Mouse (Mus musculus) heart, embryonic 10.5 days (tissue): ENCODE measurements around the gene Ech1. TPM values are rescaled to one million over a fixed set of nuclear protein-coding genes. Genes with fewer than 3 reads are reported as not detected.

Experiments used
- DNase-seq: peaks from one replicate; pipeline ENCODE4 v3.0.0-alpha.2; 2017; ENCODE audit warnings: low spot score
- H3K27ac ChIP-seq: fragments of 300-500 bp; sonication (generic); 2 replicates; pipeline ENCODE4 v1.5.1; 2016; ENCODE audit warnings: mild to moderate bottlenecking
- H3K27me3 ChIP-seq: fragments of 300-500 bp; sonication (generic); 2 replicates; pipeline ENCODE4 v1.6.1; 2016; ENCODE audit warnings: mild to moderate bottlenecking; ENCODE audit not compliant: poor library complexity, insufficient read depth, severe bottlenecking
- H3K36me3 ChIP-seq: fragments of 300-500 bp; sonication (generic); 2 replicates; pipeline ENCODE4 v1.6.1; 2016; ENCODE audit warnings: mild to moderate bottlenecking, moderate library complexity
- H3K4me1 ChIP-seq: fragments of 300-500 bp; sonication (generic); 2 replicates; pipeline ENCODE4 v1.6.1; 2016; ENCODE audit warnings: mild to moderate bottlenecking
- H3K4me3 ChIP-seq: fragments of 300-500 bp; sonication (generic); 2 replicates; pipeline ENCODE4 v1.5.1; 2016; ENCODE audit warnings: mild to moderate bottlenecking, moderate library complexity
- H3K9me3 ChIP-seq: fragments of 300-500 bp; sonication (generic); 2 replicates; pipeline ENCODE4 v1.6.1; 2016; ENCODE audit warnings: mild to moderate bottlenecking, moderate library complexity
- WGBS: fragments of 180-500 bp; shearing (Covaris S2); methylation state at CpG from one replicate; pipeline ENCODE4 v1.1.7; 2016; 5-methylcytosine and 5-hydroxymethylcytosine counted together
- polyA plus RNA-seq: library from polyadenylated mRNA; unstranded; fragments of >200 nt; fragmentation: Nextera tagmentation; extraction: Ambion mirVana; gene quantifications from 2 replicates; pipeline ENCODE4 v1.2.1, GENCODE M21; 2016

The Ech1 gene
- 118 and 136 TPM in 2 replicates for polyA plus RNA-seq

DNA sequence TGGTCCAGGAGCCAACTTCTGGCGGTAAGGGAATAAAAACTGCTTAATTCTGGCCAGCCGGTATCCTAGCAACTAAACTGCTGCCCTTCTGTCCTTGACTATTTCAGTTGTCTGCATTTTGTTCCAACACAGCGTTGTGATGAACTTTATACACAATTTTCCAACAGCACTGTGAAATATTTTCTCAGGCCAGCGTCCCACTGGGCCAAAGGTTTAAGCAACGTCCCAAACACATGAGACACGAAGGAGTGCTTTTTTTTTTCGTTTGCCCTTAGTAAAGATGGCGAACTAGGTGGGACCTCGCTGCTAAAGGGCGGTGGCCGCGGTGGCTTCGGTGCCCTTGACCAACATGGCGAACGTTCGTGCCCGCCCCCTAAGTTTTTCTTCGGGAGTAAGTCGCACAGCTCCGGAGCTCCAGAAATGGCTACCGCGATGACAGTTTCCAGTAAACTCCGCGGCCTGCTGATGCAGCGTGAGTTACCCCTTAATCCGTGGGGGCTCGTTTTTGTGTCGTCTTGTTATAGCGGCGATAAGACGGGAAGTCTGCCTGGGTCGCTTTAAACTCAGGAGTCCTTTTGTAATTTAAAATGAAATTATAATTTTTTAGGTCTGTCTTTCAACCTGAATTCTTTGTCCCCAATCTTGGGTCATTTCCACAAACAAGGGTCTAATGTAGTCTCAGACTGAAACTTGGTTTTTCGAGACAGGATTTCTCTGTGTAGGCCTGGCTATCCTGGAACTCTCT is at the start of gene Ech1:
Ech1 (plus strand) TSS at position 277 of the 745 bp plus-strand sequence.
- Histone ChIP-seq H3K4me1 (peaks cover 28% of the 10 kb centered on the region), H3K9me3 (no peaks in the 10 kb centered on the region), H3K27me3 (no peaks in the 10 kb centered on the region), H3K27ac (peak within 1 kb of the TSS; percentile 90), H3K36me3 (peaks cover 41% of the 10 kb centered on the region), H3K4me3 (peak within 1 kb of the TSS; percentile 60)
- WGBS: 3% methylated on average over 33 of the region's 33 CpGs
- DNase-seq: peak; percentile 95

DNA sequence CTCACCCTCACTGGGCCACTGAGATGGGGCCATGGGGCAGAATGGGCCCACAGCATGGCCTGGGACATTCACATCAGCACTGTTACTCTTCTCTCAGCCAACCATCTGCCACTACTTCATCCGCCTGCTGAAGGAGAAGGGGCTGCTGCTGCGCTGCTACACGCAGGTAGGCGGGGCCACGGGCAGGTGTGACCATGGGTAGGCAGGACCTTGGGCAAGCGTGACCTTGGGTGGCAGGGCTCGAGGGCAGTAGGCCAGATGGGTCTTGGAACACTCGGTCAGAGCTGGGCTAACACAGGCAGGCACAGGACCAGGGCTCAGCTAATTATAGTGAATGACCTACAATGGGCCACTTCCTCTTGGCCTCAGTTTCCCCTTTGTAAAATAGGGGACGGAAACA is 46.2 kb upstream of the Ech1 start:
- Histone ChIP-seq H3K9me3 (no peaks in the 10 kb centered on the region), H3K4me3 (no peak overlapping the region), H3K27ac (no peak overlapping the region), H3K36me3 (peaks cover 29% of the 10 kb centered on the region), H3K27me3 (no peaks in the 10 kb centered on the region), H3K4me1 (peaks cover 23% of the 10 kb centered on the region)
- 82% methylated on average over 9 of the region's 9 CpGs for WGBS
- DNase-seq: no peak

DNA sequence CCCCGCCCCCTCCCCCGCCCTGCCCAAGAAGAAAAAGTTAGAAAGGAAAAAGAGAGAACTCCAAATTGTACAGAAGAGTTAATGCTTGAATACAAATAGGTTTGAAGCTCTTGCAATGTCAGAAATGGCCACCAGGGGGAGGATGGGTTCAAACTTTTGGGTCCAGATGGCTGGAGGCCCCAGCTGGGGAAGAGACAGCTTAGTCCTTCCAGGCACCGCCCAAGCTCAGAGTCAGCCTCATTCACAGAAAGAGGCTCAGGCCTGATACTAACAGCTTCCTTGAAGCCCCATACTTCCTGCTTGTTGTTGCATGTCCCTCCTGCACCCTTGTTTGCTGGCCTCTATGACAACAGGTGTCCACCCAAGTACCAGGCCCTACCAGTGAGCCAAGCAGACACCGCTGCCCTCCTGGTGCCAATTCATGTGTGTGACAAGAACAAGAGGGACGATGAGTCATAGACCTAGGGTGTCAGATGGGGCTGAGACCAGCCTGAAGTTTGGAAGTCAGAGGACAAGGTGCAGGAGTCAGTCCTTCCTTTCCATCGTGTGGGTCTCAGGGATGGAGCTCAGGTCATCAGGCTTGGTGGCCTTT is 44.9 kb upstream of the Ech1 start:
- H3K27ac ChIP-seq: peak overlapping the region; percentile 67; the same call in 1 of the 2 replicates
- peak; percentile 86 for DNase-seq
- WGBS: 48% methylated on average over 6 of the region's 6 CpGs
- no peaks in the 10 kb centered on the region for H3K27me3 ChIP-seq
- no peak overlapping the region for H3K4me3 ChIP-seq
- H3K4me1 ChIP-seq: peaks cover 28% of the 10 kb centered on the region
- peaks cover 24% of the 10 kb centered on the region; the same call in 1 of the 2 replicates for H3K36me3 ChIP-seq
- no peaks in the 10 kb centered on the region for H3K9me3 ChIP-seq

DNA sequence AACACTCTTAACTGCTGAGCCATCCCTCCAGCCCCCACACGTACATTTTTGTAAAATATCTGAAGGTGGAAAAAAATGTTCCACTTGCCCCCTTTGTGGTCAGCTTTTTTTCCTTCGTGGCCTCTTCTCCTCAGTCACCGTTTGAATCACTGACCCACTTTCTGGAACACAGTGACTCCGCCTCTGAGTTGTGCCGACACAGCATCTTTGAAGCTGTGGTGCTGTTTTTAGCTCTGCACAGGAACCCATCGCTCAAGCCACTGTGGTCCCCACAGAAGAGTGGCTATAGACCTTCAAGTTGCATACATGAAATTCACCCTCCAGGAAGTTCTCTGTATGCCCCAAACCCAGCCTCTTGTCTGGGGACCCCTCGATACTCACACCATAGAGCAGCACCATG is 44.2 kb upstream of the Ech1 start:
- Histone ChIP-seq H3K27me3 (no peaks in the 10 kb centered on the region), H3K4me1 (peaks cover 28% of the 10 kb centered on the region), H3K27ac (no peak overlapping the region), H3K4me3 (no peak overlapping the region), H3K9me3 (no peaks in the 10 kb centered on the region), H3K36me3 (peaks cover 21% of the 10 kb centered on the region)
- no peak for DNase-seq
- WGBS: 72% methylated on average over 7 of the region's 7 CpGs

GRCm38 (mm10) chr7:28781261-28781663 is 43.8 kb upstream of the Ech1 start:
- Histone ChIP-seq H3K4me1 (peaks cover 28% of the 10 kb centered on the region), H3K27ac (no peak overlapping the region), H3K9me3 (no peaks in the 10 kb centered on the region), H3K27me3 (no peaks in the 10 kb centered on the region), H3K36me3 (peaks cover 24% of the 10 kb centered on the region), H3K4me3 (no peak overlapping the region)
- WGBS: 86% methylated on average over 8 of the region's 8 CpGs
- DNase-seq: no peak

DNA sequence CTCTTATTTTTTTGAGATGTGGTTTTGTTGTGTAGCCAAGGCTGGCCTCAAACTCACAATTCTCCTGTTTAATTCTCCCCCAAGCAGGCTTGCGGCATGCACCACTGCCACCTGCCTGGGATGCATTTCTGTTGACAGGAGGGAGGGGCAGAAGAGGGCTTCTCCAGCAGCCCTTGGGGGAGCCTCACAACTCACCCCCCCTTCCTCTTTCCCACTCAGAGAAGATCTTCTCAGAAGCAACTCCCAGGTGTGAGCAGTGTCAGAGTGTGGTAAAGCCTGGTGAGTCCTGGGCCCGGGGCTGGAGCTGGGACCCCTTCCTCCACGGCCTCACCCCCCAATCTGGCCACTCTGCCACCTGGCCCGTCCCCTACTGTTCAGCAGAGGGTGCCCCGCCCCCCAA is 39.9 kb upstream of the Ech1 start:
- peaks cover 23% of the 10 kb centered on the region for H3K36me3 ChIP-seq
- no peak overlapping the region for H3K27ac ChIP-seq
- H3K9me3 ChIP-seq: no peaks in the 10 kb centered on the region
- H3K4me3 ChIP-seq: no peak overlapping the region
- H3K4me1 ChIP-seq: peaks cover 38% of the 10 kb centered on the region
- no peak for DNase-seq
- 71% methylated on average over 5 of the region's 5 CpGs for WGBS
- H3K27me3 ChIP-seq: no peaks in the 10 kb centered on the region

GRCm38 (mm10) chr7:28787884-28788283 is 37.1 kb upstream of the Ech1 start:
- WGBS: 89% methylated on average over 9 of the region's 9 CpGs

DNA sequence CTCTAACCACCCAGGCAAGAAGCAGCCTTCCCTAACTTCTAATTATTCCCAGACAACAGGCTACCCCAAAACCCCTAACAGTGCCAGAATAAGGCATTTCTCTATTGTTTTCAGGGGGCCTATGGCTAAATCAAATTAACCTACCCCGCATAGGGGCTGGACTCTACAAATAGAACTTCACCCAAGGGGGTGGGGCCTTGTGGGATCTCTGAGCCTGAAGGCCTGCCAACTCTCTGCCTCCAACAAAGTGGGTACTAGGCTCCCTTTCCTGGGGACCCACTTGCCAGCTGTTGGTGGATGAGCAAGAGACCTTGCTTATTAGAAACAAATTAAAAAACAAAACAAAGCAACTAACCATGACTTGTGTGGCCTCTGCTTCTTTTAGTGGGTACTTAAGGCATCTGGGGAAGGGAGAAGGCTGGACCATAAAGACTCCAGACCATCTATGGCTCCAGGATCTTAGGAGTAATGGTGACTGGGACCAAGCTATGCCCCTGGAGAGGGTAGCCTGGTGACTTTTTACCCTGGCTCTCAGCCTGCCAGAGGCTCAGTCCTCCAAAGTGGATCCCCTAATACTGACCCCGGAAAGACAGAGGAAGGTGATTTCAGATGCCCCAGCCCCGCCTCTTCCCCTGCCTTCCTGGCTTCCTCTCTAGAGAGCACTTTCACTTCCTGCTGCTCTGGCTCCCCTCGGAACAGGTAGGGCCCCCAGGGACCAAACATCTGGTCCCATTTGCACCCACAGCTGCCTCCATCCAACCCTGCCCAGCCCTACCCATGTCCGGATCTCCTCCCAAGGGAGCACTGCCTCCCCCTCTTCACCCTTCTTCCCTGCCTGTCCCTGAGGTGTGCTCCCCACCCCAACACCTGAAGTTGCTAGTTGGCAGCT is 36.5 kb upstream of the Ech1 start, which contains the start of gene Rinl:
Rinl (plus strand) TSS at position 663 of the 889 bp plus-strand sequence.
- DNase-seq: no peak
- Histone ChIP-seq H3K36me3 (peaks cover 20% of the 10 kb centered on the region), H3K4me3 (no peak within 1 kb of the TSS), H3K27me3 (no peaks in the 10 kb centered on the region), H3K9me3 (no peaks in the 10 kb centered on the region), H3K27ac (peak within 1 kb of the TSS; percentile 3; the same call in 1 of the 2 replicates), H3K4me1 (peaks cover 25% of the 10 kb centered on the region)
- WGBS: 57% methylated on average over 5 of the region's 5 CpGs

More at GRCm38 (mm10) chr7:28787884-28788283, 37.1 kb upstream of the Ech1 start:
- Histone ChIP-seq H3K27ac (peak overlapping the region; percentile 3; the same call in 1 of the 2 replicates), H3K36me3 (peaks cover 23% of the 10 kb centered on the region), H3K4me3 (no peak overlapping the region), H3K9me3 (no peaks in the 10 kb centered on the region), H3K4me1 (peaks cover 27% of the 10 kb centered on the region), H3K27me3 (no peaks in the 10 kb centered on the region)
- DNase-seq: no peak

DNA sequence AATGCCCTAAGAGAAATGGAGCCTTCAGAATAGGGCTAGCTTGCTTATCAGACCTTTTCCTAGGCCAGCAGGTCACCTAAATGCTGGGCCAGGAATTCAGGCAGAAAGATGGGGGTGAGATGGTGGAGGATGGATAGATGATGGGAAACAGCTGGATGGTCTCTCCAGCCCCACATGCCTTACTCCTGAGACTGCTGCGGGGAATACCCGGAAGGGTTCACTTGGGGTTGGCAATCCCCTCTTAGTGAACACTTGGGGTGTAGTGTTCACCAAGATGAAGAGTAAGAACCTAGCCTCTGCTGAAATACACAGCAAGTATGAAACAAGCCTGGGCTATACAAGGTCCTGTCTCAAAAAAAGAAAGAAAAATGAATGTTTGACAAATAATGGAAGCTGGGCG is 35.8 kb upstream of the Ech1 start:
- Histone ChIP-seq H3K4me3 (no peak overlapping the region), H3K36me3 (peaks cover 20% of the 10 kb centered on the region; the same call in 1 of the 2 replicates), H3K4me1 (peaks cover 25% of the 10 kb centered on the region), H3K9me3 (no peaks in the 10 kb centered on the region), H3K27ac (no peak overlapping the region), H3K27me3 (no peaks in the 10 kb centered on the region)
- 84% methylated on average over 3 of the region's 3 CpGs for WGBS
- no peak for DNase-seq

- H3K4me3 ChIP-seq: no peak overlapping the region
- peaks cover 16% of the 10 kb centered on the region; the same call in 1 of the 2 replicates for H3K36me3 ChIP-seq
- H3K9me3 ChIP-seq: no peaks in the 10 kb centered on the region
- H3K27ac ChIP-seq: no peak overlapping the region
- WGBS: 52% methylated on average over 8 of the region's 8 CpGs
- H3K27me3 ChIP-seq: no peaks in the 10 kb centered on the region
- DNase-seq: no peak
- H3K4me1 ChIP-seq: peaks cover 20% of the 10 kb centered on the region
These were observed 34.8 kb upstream of the Ech1 start for GRCm38 (mm10) chr7:28790066-28790806.

- DNase-seq: no peak
- Histone ChIP-seq H3K27ac (no peak overlapping the region), H3K4me3 (no peak overlapping the region), H3K4me1 (peaks cover 34% of the 10 kb centered on the region), H3K9me3 (no peaks in the 10 kb centered on the region), H3K27me3 (no peaks in the 10 kb centered on the region), H3K36me3 (0 out of 2 replicates have a peak, but pooled peaks cover 10% of the 10 kb centered on the region)
These were observed 33.3 kb upstream of the Ech1 start for GRCm38 (mm10) chr7:28791706-28792105.
